Mouse (Mus musculus) kidney, postnatal 14 days (tissue): ENCODE results near the gene Myt1l.

ENCODE experiments used
- DNase-seq: peaks from one replicate; pipeline ENCODE4 v3.0.0; 2022; ENCODE audit warnings: mixed read lengths

The Myt1l gene

DNA sequence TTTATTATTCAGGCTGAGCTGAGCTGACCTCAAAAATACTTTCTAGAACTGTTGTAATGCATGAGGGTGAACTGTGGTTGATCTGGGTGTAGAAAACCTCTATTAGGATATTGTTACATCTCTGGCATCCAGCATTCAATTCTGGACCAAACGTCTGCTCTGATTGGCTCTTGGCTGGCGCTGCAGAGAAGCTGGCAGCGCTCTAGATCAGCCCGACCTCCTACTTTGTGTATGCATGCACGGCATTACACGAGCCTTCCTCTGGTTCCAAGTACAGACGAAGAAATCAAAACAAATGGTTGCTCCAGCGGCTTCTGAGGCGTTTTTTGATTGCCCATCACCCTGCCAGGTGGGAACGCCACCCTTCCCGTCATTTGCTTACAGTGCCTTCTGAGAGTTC, 303.2 kb downstream of the Myt1l start:
- DNase-seq, result no peak

DNA sequence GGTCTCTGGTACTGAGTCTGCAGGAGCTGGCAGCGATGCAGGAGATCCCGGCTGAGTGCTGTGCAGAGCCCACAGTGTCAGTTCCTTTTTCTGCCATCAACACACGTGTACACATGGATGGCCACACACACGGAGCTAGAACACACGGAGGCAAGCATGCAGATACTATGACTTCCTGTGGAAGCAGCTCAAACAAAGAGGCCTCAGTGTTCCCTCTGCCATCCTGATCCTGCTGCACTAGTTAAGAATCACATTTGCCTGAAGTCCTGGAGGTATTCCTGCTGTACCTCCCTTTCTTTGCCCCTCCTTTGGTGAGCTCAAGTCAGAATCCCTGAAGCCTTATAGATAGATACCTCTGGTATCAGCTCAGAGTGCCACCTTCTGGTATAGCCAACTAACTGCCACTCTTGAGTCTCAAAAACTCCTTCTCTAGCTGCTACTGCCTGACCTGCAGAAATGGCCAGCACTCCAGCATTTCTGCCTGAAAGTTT, 309.2 kb downstream of the Myt1l start:
- DNase-seq, result peak; percentile 10

DNA sequence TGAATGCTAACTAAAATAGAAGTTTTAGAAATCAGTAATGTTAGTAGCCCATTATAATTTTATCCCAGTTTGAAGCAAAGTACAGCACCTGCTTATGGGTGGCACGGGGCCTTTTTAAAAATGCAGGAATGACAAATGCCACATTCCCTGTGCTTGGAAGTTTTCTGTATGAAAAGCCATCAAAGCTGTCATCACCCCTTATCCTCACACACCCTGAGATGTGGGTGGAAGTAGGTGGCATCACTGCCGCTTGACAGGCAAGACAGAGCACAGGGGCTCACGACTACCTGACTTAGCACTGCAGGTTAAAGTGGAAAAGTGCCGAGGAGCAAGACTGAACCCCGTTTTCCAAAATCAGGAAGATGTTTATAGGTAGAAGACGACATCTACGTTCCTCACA, 310.2 kb downstream of the Myt1l start:
- no peak for DNase-seq

DNA sequence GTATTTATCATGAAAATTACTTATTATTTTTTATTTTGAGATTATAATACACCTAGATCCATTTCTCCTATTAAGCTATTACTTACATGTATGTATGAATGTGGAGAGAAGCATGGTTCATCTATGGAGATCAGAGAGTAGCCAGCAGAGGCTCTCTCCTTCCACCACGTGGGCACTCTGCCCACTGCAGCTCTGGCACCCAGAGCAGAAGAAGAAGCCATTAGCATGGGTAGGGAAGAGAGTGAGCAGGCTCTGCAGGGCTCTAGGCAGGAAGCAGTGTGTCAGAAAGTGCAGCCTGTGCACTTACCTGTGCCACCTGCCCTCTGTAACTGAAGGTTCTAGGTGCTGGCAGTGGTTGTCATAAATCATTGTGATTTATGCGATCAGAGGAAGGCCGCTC, 321.8 kb downstream of the Myt1l start:
- DNase-seq, result no peak

DNA sequence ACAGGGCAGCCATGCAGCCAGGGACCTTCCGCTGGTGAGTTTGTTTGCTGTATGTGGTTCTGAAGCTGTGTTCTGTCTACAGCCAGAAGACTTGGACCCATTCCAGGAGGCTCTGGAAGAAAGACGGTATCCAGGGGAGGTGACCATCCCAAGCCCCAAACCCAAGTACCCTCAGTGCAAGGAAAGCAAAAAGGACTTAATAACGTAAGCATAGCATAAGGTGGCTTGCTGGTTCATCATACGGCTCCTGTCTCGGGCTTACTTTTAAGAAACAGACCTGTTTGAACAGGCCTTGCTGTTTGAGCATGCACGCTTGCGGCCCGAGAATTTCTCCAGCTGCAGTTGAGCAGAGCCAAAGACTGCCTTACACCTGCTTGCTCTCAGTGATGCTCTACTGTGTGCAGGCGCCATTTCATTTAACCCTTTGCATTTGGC, 326.0 kb downstream of the Myt1l start:
- DNase-seq, result no peak

DNA sequence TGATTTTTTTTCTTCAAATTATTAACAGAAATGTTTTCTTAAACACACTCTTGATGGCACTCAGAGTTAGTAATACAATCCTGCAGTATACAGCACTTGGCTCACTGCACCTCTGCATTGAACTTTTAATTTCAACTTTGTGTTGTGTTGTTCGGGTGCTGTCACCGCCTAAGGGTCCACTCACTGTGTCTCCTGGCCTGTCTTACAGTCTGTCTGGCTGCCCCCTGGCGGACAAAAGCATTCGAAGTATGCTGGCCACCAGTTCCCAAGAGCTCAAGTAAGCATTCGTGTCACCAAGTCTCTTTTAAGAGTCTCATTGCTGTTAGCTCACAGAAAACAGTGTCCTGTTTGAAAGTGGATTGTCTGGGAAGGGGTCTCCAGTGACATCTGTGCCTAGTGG, 326.8 kb downstream of the Myt1l start:
- DNase-seq, result peak; percentile 48

DNA sequence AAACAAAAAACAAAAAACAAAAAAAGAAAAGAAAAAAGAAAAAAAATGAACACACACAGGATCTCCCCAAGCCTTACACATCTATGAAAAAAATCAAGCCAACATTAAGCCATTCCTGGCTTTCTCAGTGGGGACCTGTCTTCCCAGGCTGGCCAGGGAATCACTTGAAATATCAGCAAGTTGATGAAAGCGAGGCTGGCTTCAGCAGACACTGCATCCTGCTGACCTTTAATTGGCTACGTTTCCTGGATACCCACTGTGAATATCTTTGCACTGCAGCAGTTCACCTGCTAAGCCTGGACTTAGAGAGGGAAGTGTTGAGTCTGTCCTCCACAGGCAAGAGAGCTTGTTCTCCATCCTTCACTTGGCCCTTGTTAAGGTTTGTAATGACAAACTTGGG, 332.8 kb downstream of the Myt1l start:
- no peak for DNase-seq

DNA sequence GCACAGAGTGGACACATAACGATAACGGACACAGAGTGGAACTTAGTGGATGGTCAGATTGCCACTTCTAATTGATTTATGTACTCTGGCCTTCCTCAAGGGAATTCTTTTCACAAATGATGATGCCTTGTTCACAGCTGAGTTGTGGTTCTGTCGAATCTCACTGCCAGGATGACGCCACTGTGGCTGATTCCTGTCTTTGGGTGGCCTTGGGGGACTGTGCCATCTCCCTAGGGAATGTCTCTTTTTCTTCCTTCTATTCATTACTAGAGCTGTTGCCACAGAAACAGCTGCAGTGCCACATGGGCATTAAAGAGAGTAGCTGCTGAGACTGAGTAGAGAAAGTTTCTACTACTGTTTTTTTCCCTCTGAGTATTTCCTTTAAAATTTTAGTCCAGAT, 340.1 kb downstream of the Myt1l start:
- no peak for DNase-seq

DNA sequence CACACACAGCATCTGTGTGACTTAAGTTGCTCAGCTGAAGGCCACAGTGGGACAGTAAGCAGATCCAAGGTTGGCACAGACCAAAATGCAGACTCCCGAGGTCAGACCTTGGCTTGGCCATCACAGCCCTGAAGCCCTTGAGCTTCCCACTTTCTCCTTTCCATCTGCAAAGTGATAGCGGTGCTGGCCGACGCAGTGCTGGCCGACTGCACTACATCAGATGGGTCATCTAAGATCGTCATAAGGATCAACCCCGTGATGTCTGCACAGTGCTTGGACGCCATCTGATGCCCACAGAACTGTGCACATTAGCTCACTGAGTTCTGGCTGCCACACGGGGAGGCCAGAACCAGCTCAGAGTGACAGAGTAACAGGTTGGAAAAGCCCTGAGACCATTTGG, 340.6 kb downstream of the Myt1l start:
- DNase-seq, result no peak

DNA sequence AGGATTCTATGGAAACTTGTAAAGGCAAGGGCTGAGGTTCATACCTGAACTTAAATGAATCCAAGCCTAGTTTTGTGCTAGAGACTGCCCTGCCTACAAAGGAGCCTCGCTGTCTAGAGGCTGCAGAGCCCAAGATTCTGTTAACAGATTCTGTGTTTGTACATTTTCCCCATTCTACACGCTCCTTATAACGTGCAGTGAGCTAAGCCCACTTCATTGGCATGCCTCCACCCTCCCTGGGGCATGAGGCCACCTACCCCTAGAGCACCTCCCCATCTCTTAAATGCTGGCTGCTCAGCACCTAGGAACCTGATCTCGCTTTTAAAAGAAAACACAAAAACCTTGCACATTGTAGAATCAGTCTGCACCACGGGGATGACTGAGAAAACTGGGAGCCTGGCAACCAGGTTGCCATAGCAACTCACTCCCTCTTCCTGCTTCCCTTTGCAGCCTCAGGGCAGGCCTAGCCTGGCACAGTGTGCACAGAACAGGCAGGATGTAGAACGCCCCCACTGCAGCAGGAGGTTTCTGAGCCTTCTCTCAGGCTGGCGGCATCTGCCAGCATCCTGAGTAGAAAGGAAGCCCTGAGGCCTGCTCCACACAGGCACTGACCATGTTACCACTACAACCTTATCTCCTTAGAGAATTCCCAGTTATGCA, 344.1 kb downstream of the Myt1l start:
- DNase-seq, result peak; percentile 4

DNA sequence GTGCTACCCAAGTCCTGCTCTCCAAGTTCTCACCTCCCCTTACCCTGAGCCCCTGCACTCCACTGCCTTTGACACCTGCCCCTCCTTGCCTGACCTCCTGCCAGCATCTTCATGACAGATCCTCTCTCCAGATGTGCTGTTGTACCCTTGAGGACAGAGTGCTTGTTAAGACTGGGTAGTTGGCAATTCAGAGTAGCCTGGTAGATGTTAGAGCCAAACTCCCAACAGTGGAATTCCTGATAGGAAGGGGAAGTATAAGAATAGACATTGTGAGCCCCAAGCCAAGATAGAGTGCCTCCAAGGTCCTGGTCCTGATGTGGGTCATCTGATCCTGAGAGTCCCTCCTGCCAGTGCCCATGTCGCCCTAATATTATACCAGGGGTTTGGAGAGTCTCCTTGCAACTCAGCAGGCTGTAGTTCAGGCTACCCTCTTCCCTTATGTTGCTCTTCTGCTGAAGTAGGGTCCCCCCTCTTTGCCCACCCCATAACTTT, 345.1 kb downstream of the Myt1l start:
- no peak for DNase-seq

DNA sequence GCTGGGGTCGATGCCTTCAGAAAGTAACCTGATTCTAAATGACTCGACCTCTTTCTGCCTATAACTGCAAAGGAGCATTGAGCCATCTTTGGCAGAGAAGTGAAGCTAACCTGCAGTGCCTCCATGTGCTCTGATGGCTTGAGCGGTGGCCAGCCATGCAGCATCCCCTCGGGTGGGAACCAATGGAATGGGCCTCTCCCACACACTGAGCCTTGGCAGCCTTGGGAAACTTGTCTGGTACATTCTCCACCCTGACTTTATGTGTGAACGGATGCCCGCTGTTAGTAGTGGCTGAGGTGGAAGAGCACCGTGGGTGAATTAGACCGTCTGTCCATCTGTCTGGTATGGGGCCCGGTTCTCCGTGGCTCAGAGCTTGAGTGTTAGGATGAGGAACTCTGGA, 349.8 kb downstream of the Myt1l start:
- DNase-seq, result no peak

DNA sequence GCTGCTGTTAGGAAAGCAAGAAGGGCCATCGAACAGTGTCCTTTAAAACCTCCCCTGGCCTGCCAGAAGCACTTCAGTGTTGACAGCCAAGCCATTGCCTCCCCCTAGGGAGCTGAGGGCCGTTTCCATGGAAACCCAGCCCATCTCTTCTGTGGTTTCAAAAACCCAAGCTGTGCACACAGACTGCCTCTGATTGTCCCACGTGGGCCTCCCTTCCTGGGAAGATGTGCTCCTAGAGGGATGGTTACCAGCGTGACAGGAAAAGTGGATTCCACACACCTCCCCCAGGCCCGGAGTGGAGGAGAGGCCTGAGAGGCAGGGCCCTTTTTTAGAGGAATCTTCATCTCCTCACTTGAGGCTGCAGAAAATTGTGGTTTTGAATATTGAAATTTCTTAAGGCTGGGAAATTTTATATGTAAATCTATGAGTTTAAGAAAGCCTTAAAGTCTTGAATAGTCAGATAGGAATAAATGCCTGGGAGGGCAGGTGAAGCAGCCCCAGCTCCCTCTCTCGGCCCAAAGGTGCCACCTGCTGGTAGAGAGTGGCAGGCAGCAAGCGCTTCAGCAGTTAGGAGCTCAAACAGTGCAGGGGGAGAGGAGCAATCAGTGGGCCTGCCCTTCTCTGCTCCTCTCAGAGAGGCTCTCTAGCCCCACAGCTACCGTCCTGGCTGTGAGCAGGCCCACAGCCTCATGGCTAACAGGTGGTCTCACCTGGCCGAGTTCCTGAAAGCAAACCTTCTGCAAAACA, 354.9 kb downstream of the Myt1l start:
- peak; percentile 49 for DNase-seq

DNA sequence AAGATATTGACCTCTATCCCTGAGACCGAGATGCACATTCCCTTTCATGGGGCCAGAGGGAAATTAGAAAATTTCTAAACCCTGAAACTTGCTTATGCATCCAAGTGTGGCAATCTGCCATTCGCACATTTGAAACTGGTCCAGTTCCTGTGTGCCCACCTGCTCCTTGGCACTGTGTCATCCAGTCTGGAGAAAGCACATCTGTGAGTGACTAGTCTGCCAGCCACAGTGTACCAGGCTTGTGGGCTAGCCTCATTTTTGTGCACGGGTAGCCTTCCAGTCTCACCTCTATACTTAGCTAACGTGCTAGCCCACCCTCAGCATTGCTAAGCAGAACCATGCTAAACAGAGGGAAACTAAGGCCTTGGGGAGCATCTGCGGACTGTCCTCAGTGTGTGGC, 356.2 kb downstream of the Myt1l start:
- no peak for DNase-seq

DNA sequence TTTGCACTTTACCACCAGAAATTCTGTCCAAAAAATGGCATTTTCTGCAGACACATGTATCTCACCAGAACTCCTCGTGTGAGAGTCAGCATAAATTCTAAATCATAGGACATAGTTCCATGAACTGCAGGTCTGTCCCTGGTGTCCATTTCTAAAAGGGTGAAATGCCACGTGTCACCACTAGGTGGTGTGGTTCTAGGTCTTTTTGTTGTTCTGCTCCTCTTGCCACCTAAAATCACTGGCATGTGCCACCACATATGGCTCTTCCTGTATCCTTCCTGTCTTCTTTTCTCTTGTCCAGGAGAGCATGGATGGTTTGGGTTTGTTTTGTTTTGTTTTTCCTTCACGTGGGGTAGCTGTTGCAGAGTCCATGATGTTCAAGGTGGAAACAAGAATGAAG, 366.5 kb downstream of the Myt1l start:
- peak; percentile 18 for DNase-seq

DNA sequence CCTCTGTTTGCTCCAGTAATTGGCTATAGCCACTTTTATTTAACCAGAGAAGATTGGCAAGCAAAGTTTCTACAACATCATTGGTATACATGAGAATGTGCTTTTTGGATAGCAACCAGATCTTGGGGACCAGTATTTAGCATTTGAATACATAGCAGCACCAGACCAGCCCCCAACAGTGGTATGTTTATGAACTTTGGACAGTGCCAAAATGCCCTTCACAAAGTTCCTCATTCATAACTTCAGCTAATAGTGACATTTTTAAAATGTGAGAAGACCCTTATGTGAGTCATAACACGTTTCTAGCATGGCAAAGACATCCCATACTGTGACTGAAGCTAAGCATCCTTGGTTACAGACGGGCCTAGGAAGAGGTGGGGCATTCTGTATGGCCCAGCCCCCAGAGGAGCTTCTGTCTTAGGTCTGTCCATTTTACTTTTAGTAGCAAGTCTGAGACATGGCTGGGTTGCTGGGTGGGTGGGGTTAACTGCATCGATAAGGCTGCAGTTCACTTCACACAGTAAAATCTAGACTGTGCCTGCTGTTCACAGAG, 369.4 kb downstream of the Myt1l start:
- DNase-seq, result no peak

DNA sequence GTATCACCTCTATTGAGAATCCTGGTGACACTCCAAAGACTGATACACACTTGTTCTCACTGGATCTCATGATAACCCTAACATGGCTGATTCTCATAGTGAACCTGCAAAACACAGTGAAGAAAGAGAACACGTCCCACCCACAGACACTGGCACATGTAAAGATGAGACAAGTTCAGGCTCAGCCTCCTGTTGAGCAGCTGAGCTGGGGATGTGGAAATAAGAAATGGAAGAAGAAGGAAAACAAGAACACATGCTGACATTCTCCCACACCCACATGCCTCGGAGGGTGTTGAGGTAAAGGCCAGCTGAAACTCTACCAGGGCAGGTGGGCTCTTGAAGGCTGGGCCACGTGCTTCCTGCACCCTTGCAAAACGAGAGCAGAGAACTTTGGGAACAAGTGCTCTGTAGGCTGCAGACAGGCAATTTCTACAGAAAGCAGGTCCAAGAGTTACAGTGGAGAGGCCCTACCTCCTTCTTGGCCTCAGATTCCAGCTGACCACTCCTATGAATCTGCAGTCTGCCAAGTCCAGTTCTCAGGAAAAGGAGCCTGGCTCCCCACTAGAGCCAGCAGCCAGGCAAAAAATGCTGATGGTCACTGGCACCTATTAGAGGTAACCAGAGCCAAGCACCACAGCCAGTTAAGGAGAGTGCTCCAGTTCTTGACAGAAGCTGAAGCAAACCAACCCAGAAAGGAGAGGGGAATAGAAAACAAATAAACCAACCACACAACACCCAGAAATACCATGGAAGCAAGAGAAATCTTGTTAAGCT, 376.1 kb downstream of the Myt1l start:
- DNase-seq, result no peak

DNA sequence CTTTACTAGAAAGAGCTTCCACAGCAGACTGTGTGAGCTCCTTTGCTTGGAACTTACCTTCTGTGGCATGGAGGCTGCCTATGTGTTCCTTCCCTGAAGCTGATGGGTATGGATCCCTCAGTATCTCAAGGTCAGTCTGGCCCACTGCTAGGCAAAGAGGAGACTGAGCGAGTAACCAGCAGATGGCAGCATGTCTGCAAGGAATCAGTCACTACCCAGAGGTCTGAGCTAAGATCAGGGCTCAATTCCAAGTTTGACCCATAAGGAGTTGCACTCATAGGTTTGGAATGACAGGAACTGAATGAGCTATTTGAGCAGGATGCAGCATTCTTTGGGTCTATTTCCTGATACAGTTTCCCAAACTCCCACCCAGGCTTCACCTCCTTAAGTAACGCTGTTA, 378.9 kb downstream of the Myt1l start:
- DNase-seq, result peak; percentile 81

DNA sequence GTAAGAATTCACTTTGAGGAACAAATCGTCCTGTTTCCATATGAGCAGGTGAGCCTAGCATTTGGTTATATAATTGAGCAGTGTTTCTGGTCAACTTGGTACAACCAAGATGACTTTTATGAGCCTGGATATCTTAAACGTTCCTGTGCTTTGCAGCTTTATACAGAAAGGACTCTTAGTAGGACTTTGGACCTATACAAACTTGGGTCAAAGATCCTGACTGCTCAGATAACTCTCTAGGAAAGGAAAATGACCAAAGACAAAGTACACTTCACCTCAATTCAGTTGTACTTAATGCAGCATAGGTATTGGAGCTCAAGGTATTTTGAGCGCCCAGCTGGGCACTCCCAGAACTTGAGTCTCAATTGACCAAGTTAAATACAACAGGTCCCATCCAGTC, 388.0 kb downstream of the Myt1l start:
- no peak for DNase-seq

DNA sequence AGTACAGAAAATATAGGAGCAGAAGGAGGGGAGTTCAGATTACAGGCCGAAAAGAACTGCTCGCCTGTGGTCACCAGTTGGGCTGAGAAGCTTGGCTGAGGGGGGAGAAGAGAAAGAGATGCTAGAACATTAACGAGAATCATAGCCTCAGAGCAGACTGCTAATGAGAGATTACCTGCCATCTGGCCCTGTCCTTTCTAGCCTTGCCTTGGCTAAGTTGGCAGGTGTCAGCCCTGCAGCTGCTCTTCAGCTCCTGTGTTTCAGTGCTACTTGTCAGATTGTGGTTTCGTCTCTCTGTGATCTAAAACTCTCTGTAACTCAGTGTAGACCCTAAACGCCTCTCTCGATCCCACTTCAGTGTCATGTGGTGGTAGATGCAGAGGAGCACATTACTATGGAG, 388.6 kb downstream of the Myt1l start:
- no peak for DNase-seq

DNA sequence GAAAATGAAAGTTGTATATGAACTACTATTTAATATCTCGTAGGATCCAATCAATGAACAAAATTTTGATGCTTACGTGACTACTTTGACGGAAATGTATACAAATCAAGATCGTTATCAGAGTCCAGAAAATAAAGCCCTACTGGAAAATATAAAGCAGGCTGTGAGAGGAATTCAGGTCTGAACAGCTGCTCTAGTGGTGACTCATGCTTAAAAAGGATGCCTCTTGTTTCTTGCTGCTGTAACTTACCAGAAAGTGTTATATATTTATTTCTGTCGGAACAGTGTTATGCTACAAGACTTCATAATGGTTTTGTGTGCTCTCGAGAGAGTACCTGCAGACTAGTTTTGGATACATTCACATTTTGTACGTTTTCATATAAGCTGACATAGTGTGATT, 392.1 kb downstream of the Myt1l start:
- no peak for DNase-seq

DNA sequence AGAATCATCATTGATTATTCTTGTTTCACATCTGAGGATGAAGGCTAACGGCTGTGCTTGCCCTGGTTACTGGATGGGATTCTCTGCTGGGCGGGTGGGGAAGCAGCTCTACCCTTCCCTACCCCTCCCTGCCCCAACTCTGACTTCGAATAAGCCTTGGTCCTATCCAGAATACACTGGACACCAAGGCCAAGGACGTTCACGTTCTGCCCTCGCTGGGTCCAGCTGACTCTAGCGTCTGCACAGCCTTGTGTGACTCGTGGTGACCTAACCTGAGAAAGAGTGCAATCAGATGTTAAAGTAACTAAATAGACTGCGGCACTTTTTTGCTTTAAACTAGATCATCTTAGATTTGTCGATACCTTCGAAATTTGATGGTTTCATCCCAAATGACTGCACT, 393.3 kb downstream of the Myt1l start:
- no peak for DNase-seq

DNA sequence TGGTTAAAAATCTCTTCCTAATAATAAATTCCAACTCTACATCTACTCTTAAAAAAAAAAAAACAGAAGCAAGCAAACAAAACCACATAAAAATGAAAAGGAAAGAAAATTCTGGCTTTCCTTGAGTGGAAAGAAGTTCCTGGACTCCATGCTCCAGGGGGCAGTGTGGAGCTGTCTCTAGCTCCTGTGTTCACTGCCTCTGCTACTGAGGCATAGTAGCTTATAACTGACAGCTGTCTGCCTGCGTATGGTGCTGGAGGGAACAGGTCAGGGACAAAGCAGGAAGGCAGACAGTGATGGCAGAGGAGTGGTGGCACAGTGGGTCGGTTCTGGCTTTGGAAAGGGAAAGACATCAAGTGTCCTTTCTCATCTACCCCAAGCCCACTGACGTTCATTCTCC, 398.7 kb downstream of the Myt1l start:
- DNase-seq, result peak; percentile 69
